Mouse (Mus musculus) activated CD4-positive, CD25-positive, alpha-beta regulatory T cell, adult 4 months (primary cell): ENCODE measurements around the gene 2810408A11Rik. TPM values are rescaled to one million over a fixed set of nuclear protein-coding genes. Genes with fewer than 3 reads are reported as not detected.
A peak's percentile ranks its signal among the peaks of the same experiment; 100 is the strongest.

Experiments
- ATAC-seq: one replicate; pipeline ENCODE4 v1.8.0; 2017
- polyA plus RNA-seq, 2 experiments: library from polyadenylated mRNA; unstranded; fragments of 100-300 nt; shearing (Covaris generic); gene quantifications; one replicate each; pipeline ENCODE4 v1.2.1; 2017

The 2810408A11Rik gene
- polyA plus RNA-seq, 2 experiments from 2014 or later: 1.1 to 1.2 TPM

GRCm38 (mm10) chr11:69912716-69913530 lies 12.1 kb upstream of the 2810408A11Rik start:
- ATAC-seq: no peak

- no peak for ATAC-seq
These were observed 10.9 kb upstream of the 2810408A11Rik start for GRCm38 (mm10) chr11:69911701-69912100.

DNA sequence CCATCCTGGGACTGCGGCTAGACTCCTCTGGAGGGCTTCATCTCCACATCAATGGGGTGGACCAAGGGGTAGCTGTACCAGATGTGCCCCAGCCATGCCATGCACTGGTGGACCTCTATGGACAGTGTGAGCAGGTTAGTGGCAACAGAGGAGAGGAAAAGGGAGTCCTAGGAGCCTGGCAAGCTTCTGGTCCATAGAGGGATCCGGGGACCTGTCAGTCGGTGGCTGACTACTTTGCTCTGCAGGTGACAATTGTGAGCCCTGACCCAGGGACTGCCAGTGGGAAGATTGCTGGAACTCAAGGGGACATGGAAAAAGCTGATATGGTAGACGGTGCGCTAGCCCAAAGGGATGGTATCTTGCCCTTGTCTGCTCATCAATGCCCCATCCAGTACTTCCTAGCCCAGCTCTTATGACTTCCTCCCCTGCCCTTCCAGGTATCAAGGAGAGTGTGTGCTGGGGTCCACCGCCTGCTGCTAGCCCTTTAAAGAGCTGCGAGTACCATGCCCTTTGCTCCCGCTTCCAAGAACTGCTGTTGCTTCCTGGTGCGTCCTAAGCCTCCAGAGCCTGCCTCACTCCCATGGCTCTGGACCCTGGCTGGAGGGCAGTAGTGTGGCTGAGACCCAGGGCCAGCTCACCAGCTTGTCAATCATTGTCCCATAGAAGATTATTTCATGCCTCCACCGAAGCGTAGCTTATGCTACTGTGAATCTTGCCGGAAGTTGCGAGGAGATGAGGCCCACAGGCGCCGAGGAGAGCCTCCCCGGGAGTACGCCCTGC lies 10.2 kb upstream of the 2810408A11Rik start:
- no peak for ATAC-seq

DNA sequence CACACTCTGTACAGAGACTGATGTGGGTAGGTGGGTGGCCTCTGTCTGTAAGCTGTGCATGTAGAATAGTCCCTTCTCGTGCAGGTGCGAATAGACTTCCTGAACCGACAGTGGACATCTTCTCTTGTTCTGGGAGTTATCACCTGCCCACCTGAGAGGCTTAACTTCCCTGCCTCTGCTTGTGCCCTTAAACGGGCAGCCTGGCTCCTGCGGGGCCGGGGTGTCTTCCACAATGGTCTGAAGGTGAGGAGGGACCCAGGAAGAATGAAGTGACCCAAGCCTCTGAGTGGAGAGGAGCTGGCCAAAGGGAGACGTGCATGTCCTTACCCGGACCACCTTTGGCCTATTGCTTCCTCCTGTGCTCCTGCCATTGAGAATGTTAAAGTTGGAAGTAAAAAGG lies 9.4 kb upstream of the 2810408A11Rik start:
- no peak for ATAC-seq

DNA sequence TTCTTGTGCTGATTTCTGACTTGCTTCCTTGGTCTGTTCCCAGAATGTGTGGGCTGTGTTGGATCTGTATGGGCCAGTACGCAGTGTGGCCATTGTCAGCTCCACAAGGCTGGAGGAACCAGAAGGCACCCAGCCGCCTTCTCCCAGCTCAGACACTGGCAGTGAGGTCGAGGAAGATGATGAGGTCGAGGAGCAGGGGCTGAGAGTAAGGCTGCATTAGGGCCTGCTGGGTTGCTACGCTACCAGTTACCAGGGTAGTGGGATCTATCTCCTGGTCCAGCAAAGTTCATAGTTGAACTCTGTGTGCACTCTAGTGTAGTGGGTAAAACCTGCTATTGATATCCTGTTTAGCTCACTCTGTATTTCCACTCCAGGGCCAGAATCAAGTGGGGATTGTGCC lies 8.4 kb upstream of the 2810408A11Rik start:
- no peak for ATAC-seq

- ATAC-seq: no peak
These were observed 7.9 kb upstream of the 2810408A11Rik start for GRCm38 (mm10) chr11:69908645-69909044.

- ATAC-seq: no peak
These were observed 3.5 kb upstream of the 2810408A11Rik start for GRCm38 (mm10) chr11:69904311-69904710.

GRCm38 (mm10) chr11:69902972-69903371 lies 2.2 kb upstream of the 2810408A11Rik start:
- no peak for ATAC-seq

DNA sequence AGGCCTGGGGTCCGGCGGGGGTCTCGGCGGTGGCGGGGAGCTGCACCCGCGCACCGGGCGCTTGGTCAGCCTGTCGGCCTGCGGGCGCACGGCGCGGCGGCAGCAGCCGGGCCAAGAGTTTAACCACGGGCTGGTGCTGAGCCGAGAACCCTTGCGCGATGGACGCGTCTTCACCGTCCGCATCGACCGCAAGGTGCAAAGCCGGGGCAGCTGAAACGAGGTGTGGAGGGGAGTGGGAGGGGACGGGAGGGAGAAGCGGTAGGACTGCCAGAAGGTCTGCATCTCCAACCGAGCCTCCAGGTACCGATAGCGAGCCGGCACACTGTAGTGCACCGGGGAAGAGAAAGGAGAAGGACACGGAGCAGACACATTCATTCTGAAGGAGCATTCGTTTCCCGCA lies 1.2 kb upstream of the 2810408A11Rik start:
- ATAC-seq: no peak

DNA sequence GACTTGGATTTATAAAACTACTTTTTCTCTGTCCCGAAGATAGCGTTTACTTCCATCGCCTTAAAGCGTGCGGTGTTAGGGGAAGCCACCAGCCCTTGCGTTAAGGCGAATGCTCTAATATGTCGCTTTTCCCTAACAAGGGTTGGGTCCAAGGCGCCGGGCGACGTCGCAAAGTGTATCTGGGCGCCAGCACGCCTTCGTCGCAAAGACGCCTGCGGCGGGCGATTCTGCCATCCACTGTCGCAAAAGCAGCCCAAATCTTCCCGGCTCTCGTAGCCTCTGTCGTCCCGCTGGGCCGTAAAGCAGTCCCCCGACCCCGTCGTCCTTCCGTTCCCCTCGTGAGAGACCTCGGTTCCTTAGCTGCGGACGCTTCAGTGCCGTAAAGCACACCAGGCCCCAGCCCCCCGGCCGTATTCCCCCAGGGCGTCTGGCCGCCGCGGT lies 639 bp upstream of the 2810408A11Rik start:
- peak; percentile 55 for ATAC-seq

DNA sequence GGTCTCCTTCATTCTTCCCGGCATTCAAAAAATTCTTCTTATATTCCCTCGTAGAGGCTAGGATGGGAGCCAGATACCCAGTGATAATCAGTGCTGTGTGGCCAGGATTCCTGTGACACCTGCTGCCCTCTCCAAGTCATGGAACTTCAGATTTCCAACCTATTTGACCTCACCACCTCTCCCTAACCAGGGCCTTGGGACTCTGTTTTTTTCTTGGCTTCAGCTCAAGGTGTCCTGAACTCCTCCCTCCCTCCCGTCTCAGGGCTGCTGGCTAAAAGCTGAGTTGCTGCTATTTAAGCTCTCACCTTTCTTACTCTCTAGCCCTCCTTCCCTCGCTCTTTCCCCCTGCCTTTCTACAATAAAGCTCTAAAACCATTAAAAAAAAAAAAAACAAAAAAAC lies 917 bp downstream of the 2810408A11Rik start:
- ATAC-seq: no peak

DNA sequence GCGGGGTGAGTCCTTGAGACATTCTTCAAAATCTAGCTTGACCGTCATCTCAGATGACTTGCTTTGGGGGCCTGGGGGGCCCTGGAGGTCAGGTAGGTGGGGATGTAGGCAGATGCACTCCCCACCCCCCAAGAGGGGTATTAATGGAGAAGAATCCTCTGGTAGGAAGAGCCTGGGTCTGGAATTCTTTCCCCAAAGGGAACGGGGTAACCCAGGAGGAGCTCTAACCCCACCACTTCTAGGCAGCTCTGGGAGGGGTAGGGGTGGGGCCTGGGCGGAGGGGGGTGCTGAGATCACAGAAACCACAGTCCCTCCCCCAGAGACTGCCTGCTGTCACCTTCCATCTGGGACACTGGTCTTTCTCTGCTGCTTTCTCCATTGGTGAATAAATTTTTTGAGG lies 5.5 kb downstream of the 2810408A11Rik start, which contains the start of gene Acap1:
Gene Acap1, minus strand, starts transcription at position 249 of the 400 bp plus-strand sequence.
- peak; percentile 37 for ATAC-seq

GRCm38 (mm10) chr11:69894671-69895070 lies 6.1 kb downstream of the 2810408A11Rik start:
- peak; percentile 95 for ATAC-seq

DNA sequence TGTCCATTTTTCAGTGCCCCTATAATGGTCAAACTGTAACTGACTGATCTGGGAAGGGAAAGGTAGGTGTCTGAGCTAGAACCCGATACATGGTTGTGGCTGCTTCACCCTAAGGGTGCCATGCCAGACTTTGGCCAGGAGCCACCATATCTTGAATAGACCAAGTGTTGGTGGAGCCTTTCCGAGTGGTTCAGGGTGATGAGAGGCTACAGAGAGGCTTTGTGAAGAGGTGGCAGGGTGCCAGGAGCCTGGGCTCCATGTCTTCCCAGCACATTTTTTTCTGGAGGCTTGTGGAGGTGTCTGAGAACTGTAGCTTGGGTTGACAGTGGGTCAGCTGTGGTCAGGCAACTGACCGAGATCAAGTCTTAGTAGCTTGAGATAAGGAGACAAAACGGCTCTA lies 9.3 kb downstream of the 2810408A11Rik start:
- ATAC-seq: no peak

- no peak for ATAC-seq
These were observed 13.7 kb downstream of the 2810408A11Rik start for GRCm38 (mm10) chr11:69886907-69887635.

- ATAC-seq: no peak
These were observed 16.1 kb downstream of the 2810408A11Rik start for GRCm38 (mm10) chr11:69884663-69885062.

- ATAC-seq: no peak
These were observed 16.5 kb downstream of the 2810408A11Rik start for GRCm38 (mm10) chr11:69884240-69884639.

DNA sequence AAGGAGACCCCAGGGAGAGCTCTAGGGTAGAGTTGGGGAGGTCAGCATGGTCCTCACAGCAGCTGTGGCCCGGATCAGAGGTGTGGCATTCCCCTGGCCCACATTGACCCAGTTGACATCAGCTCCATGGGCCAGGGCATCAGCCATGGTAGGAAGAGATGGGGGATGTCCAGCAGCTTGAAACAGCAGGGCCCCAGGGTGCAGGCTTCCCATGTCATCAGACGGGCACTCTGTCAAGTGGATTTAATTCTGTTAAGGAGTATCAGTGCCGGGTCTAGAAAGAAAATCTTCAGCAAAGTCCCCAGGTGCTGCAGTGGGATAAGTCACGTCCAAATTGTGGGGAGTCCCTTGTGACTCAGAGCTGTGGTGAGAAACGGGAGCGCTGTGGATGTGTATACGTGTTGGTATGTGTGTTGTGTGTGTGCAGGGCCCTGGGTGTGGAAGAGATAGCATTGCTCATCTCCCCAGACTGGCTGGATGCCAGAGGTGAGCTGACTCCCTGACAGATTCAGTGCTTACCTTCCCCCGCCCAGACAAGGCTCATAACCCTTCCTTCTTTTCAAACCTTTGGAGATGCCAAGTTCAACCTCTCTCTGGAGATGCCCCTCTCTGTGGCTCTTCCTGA lies 17.1 kb downstream of the 2810408A11Rik start:
- ATAC-seq: no peak

GRCm38 (mm10) chr11:69883066-69883465 lies 17.7 kb downstream of the 2810408A11Rik start:
- no peak for ATAC-seq

DNA sequence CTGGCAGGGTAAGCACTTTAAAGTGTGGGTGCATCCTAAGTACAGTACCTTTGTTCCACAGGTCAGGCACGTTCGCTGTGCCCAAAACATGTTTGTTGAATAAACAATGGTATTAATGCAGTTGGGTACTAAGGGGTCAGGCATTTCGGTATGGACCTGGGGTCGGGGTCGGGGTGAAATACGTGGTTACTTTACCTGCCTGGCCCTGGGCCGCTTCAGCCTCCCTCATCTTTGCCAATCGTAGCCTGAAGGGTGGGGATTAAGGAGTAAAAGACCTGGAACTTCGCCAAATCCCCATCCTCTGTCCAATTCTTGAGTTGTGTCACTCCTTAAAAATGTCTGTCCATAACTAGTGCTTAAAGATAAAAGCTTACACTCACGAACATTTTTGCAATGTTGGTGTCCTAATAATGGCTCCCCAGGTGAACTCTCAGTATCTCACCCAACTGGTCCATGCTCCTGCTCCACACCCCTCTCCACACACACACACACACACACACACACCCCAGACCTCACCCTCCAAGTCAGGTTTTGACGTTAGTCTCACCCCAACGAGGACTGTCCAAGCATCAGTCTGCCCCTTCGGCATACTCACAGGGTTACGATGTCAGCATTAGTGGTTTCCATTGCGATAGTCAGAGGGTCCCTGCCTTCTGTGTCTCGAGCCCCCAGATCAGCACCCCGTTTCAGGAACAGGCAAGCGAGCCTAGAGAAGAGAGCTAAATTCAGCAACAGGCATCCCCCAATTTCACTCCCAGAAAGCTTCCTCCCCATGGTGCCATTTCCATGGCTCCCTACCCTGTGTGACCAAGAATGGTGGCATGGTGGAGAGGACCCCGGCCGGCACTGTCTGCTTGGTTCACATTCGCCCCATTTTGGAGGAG lies 18.8 kb downstream of the 2810408A11Rik start:
- no peak for ATAC-seq

DNA sequence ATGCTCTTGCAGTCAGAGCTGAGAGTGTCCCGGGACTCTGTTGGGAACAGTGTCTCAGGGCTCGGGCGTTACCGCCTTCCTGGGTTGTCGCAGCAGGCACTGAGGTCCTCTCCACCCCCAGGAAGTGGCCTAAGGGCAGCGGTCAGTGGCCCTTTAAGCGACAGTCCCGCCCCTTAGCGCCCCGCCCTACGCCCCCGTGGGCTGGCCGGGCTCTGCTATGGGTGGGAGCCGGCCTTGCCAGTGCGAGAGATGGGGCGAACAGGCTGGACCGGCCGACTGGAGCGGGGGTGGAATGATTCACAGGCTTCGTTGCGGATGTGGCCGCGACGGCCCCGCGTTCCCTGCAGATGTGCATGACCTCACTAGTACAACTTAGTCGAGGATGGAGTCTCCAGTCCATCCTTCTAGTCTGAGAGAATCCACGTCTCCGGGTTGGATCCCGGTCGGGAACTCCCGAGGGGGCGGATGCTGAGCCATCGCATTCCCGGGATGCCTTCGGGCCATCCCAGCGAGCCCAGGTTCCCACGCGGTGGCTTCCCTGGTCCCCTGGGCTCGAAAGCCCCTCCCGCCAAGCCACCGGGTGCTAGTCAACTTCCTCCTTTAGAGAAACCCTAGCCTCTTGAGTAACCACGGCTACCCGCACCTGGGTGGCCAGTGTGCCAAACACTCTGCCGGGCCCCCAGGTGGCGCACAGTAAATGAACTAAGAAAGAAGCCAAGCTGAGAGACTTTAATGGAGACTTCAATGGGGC lies 19.8 kb downstream of the 2810408A11Rik start, which contains the start of gene Kctd11:
Gene Kctd11, minus strand, starts transcription at position 554 of the 751 bp plus-strand sequence.
- ATAC-seq: peak; percentile 38
